Mouse (Mus musculus) olfactory bulb, adult 2 months (tissue): ENCODE results near the gene 3100002H09Rik. TPM values are rescaled to one million over a fixed set of nuclear protein-coding genes. Genes with fewer than 3 reads are reported as not detected.

ENCODE experiments used
- H3K27ac ChIP-seq: fragments of 200-500 bp; 2 replicates; pipeline ENCODE4 v1.5.1; 2012; ENCODE audit warnings: low read depth, low read length; ENCODE audit not compliant: insufficient read depth
- H3K4me1 ChIP-seq: fragments of 200-500 bp; 2 replicates; pipeline ENCODE4 v1.6.1; 2012; ENCODE audit warnings: low read length; ENCODE audit not compliant: control insufficient read depth, insufficient read depth
- H3K4me3 ChIP-seq: fragments of 200-500 bp; 2 replicates; pipeline ENCODE4 v1.5.1; 2012; ENCODE audit warnings: mild to moderate bottlenecking, low read depth, low read length, moderate library complexity; ENCODE audit not compliant: insufficient read depth
- CTCF ChIP-seq: fragments of 200-500 bp; IDR thresholded peaks from 2 replicates; pipeline ENCODE4 v1.5.1; 2012; ENCODE audit warnings: low read depth, mild to moderate bottlenecking, low read length, moderate library complexity; ENCODE audit not compliant: insufficient read depth
- POLR2A ChIP-seq: fragments of 200-500 bp; IDR thresholded peaks from 2 replicates; pipeline ENCODE4 v1.6.1; 2012; ENCODE audit warnings: mild to moderate bottlenecking, low read depth, low read length, moderate library complexity; ENCODE audit not compliant: insufficient read depth
- WGBS: fragments of 180-500 bp; shearing (Covaris S2); methylation state at CpG from one replicate; pipeline ENCODE4 v1.1.7; 2018; 5-methylcytosine and 5-hydroxymethylcytosine counted together
- polyA plus RNA-seq: library from polyadenylated mRNA; stranded (reverse); fragments of >200 nt; gene quantifications from 2 replicates; pipeline ENCODE4 v1.2.4, GENCODE M21; 2012; ENCODE audit warnings: low replicate concordance; ENCODE audit not compliant: missing spikeins, insufficient read depth, insufficient read length

3100002H09Rik gene
- polyA plus RNA-seq, 1 experiment = not detected

DNA sequence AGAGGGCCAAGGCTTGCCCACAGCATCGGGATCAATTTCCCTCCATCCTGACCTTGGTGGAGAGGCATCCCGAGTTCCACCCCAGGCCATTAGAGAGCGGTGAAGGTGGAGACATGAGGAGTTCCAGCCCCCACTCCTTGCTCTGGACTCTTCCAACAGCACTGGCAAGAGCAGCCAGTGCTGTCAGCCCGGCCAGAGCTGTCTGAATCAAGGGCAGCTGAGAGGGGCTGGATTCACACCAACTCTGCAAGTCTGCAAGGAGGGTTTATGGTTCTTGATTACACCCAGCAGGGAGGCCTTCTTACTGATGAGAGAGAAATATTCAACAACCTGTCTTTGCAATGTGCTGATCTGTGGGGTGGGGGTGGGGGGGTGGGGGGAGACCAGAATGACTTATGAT is 37.0 kb downstream of the 3100002H09Rik start:
- WGBS = 80% methylated on average over 4 of the region's 4 CpGs
- Histone ChIP-seq H3K4me3 (no peak overlapping the region), H3K27ac (no peak overlapping the region), H3K4me1 (peaks cover 9% of the 10 kb centered on the region)
- TF ChIP-seq POLR2A (no peak), CTCF (no peak)

DNA sequence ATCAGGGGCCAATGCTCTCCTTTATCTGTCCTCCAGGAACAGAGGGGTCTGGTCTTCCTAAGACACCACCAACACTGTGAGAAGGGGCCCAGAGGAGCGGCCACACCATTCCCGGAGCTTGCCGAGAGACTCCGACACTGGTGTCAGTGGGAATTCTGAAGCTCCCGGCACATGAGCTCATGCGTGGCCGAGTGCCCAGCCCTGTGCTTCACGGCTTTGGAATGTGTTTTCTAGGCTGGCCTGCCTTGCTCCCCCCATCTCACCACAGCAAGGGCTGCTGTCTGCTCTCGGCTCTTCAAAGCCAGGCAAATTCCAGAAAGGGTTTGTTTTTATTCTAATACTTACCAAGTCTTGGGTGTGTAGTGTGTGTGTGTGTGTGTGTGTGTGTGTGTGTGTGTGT is 39.6 kb downstream of the 3100002H09Rik start:
- H3K27ac ChIP-seq = no peak overlapping the region
- no peak overlapping the region for H3K4me3 ChIP-seq
- TF ChIP-seq CTCF (no peak), POLR2A (no peak)
- WGBS = 60% methylated on average over 9 of the region's 9 CpGs
- H3K4me1 ChIP-seq = peaks cover 9% of the 10 kb centered on the region

DNA sequence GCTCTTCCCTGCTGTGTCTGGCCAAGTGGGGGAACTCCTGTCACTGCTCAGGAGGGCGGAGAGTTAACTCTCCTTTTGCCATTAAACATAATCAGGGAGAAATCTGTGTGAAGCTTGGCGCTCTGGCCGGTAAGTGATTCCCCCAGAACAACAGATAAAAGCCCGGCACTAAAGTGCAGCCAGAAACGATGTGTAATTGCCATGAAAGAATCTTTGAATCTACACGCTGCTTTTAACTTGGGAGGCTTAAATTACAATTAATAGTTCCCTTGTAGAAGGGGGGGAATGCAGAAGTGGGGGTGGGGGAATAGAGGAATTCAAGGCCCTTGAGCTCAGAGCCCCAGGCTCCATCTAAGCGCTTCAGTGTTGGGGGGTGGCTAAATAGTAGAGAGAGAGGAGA is 40.9 kb downstream of the 3100002H09Rik start:
- TF ChIP-seq POLR2A (no peak), CTCF (no peak)
- no peak overlapping the region for H3K27ac ChIP-seq
- H3K4me3 ChIP-seq = no peak overlapping the region
- H3K4me1 ChIP-seq = peaks cover 6% of the 10 kb centered on the region
- 31% methylated on average over 7 of the region's 7 CpGs for WGBS

DNA sequence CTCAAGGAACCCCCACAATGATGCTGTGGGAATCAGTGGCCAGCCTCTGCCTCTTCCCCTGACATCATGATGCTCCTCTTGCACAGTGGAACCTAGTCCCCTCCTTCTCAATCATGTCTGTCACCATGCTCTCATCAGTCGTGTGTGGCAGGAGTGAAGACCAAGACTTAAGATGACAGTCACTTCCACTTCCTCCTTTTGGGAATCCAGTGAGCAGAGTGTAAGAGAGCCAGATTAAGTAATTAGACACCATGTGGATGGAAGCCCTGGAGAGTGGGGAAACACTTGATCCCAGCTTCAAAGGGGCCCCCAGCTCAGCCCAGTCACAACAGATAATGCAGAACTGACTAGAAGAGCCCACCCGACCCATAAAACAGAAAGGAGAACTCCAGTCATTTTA is 47.2 kb downstream of the 3100002H09Rik start:
- TF ChIP-seq CTCF (no peak), POLR2A (no peak)
- H3K4me1 ChIP-seq = peaks cover 3% of the 10 kb centered on the region; the same call in 1 of the 2 replicates
- no peak overlapping the region for H3K27ac ChIP-seq
- no peak overlapping the region for H3K4me3 ChIP-seq
- WGBS = 79% methylated on average over 2 of the region's 2 CpGs

DNA sequence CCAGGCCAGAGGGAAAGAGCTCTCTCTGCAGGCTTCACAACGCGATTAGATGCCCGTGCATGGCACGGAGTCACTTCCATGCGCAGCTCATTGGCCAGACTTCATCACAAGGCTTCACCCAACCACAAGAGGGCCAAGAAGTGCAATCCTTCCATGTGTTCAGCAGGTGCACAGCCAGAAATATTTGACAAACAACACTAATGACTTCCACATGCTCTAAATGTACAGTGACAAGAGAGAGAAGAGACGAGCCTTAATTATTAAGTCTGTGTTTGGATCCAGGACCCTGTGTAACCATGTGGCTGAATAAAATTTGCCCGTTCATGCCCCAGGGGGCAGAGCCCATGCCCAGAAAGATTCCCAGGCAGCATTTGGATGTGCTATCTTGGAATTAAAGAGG is 47.9 kb downstream of the 3100002H09Rik start:
- no peak overlapping the region for H3K27ac ChIP-seq
- TF ChIP-seq CTCF (no peak), POLR2A (no peak)
- WGBS = 27% methylated on average over 7 of the region's 7 CpGs
- H3K4me3 ChIP-seq = no peak overlapping the region
- H3K4me1 ChIP-seq = peaks cover 3% of the 10 kb centered on the region; the same call in 1 of the 2 replicates

Other genes starting within 250 kb of the 3100002H09Rik start
- not detected in 2 replicates for gene Pou3f1, start 46.0 kb upstream of the 3100002H09Rik start, polyA plus RNA-seq
- not detected in 2 replicates for gene Utp11, start 82.8 kb upstream of the 3100002H09Rik start, polyA plus RNA-seq
- not detected in 2 replicates for gene Fhl3, start 89.9 kb upstream of the 3100002H09Rik start, polyA plus RNA-seq
- gene Sf3a3, start 104.0 kb upstream of the 3100002H09Rik start, polyA plus RNA-seq = not detected in 2 replicates
- not detected in 2 replicates for gene Inpp5b, start 131.0 kb upstream of the 3100002H09Rik start, polyA plus RNA-seq
- gene Mtf1, start 191.3 kb upstream of the 3100002H09Rik start, polyA plus RNA-seq = not detected in 2 replicates
- gene Yrdc, start 239.9 kb upstream of the 3100002H09Rik start, polyA plus RNA-seq = not detected in 2 replicates
- not detected in 2 replicates for gene 1110065P20Rik, start 240.4 kb upstream of the 3100002H09Rik start, polyA plus RNA-seq